Mouse (Mus musculus) large intestine, adult 2 months (tissue): ENCODE data around the gene Opn4. TPM values are rescaled to one million over a fixed set of nuclear protein-coding genes. Genes with fewer than 3 reads are reported as not detected.

ENCODE experiments used
- DNase-seq: peaks from one replicate; pipeline ENCODE4 v3.0.0-alpha.2; 2012; ENCODE audit warnings: low read depth, low spot score
- WGBS: fragments of 180-500 bp; shearing (Covaris S2); methylation state at CpG from one replicate; pipeline ENCODE4 v1.1.7; 2018; 5-methylcytosine and 5-hydroxymethylcytosine counted together
- polyA plus RNA-seq: library from polyadenylated mRNA; depleted of rRNA; stranded (reverse); fragments of >200 nt; gene quantifications from 2 replicates; pipeline ENCODE4 v1.2.3, GENCODE M21; 2012; rRNA removed

The Opn4 gene
- 0.15 TPM in 1 of 2 replicates, not detected in the other for polyA plus RNA-seq

- WGBS, result 90% methylated on average over 8 of the region's 8 CpGs
These were observed at the start of gene Opn4 for GRCm38 (mm10) chr14:34599941-34600340. Gene Opn4 (minus strand): TSS chr14:34600142.

GRCm38 (mm10) chr14:34647870-34648475 lies 48.0 kb upstream of the Opn4 start:
- no peak for DNase-seq
- WGBS, result 73% methylated on average over 8 of the region's 8 CpGs

More at GRCm38 (mm10) chr14:34599941-34600340, at the start of gene Opn4:
- DNase-seq, result no peak

- WGBS, result 82% methylated on average over 7 of the region's 7 CpGs
- no peak for DNase-seq
These were observed 44.2 kb upstream of the Opn4 start for GRCm38 (mm10) chr14:34644140-34644539.

GRCm38 (mm10) chr14:34635721-34636120 lies 35.8 kb upstream of the Opn4 start:
- WGBS, result 76% methylated on average over 6 of the region's 6 CpGs
- no peak for DNase-seq

- 34% methylated on average over 7 of the region's 7 CpGs for WGBS
- no peak for DNase-seq
These were observed 35.2 kb upstream of the Opn4 start for GRCm38 (mm10) chr14:34635192-34635591.

GRCm38 (mm10) chr14:34632722-34633448 lies 32.9 kb upstream of the Opn4 start:
- no peak for DNase-seq

GRCm38 (mm10) chr14:34626824-34627223 lies 26.9 kb upstream of the Opn4 start:
- 33% methylated on average over 7 of the region's 7 CpGs for WGBS
- DNase-seq, result no peak

More at GRCm38 (mm10) chr14:34632722-34633448, 32.9 kb upstream of the Opn4 start:
- WGBS, result 45% methylated on average over 10 of the region's 10 CpGs

- 48% methylated on average over 16 of the region's 16 CpGs for WGBS
- no peak for DNase-seq
These were observed 23.7 kb upstream of the Opn4 start for GRCm38 (mm10) chr14:34623531-34624210.

GRCm38 (mm10) chr14:34623074-34623473 lies 23.1 kb upstream of the Opn4 start:
- DNase-seq, result no peak
- WGBS, result 90% methylated on average over 5 of the region's 5 CpGs

GRCm38 (mm10) chr14:34620611-34621376 lies 20.9 kb upstream of the Opn4 start:
- WGBS, result 48% methylated on average over 10 of the region's 10 CpGs
- DNase-seq, result peak; percentile 28

GRCm38 (mm10) chr14:34618808-34619207 lies 18.9 kb upstream of the Opn4 start:
- 25% methylated on average over 9 of the region's 9 CpGs for WGBS
- DNase-seq, result peak; percentile 46

- 3% methylated on average over 8 of the region's 8 CpGs for WGBS
- DNase-seq, result peak; percentile 50
These were observed 16.9 kb upstream of the Opn4 start for GRCm38 (mm10) chr14:34616821-34617220.

- no peak for DNase-seq
- WGBS, result 33% methylated on average over 4 of the region's 4 CpGs
These were observed 15.7 kb upstream of the Opn4 start for GRCm38 (mm10) chr14:34615625-34616024.

GRCm38 (mm10) chr14:34615082-34615481 lies 15.1 kb upstream of the Opn4 start:
- WGBS, result 5% methylated on average over 13 of the region's 13 CpGs
- DNase-seq, result no peak

- no peak for DNase-seq
- WGBS, result 50% methylated on average over 15 of the region's 15 CpGs
These were observed 14.6 kb upstream of the Opn4 start for GRCm38 (mm10) chr14:34614551-34614950.

- no peak for DNase-seq
- 63% methylated on average over 6 of the region's 6 CpGs for WGBS
These were observed 13.6 kb upstream of the Opn4 start for GRCm38 (mm10) chr14:34613523-34613922.

GRCm38 (mm10) chr14:34612222-34612621 lies 12.3 kb upstream of the Opn4 start:
- no peak for DNase-seq

GRCm38 (mm10) chr14:34611591-34611990 lies 11.6 kb upstream of the Opn4 start:
- DNase-seq, result no peak
- 95% methylated on average over 4 of the region's 4 CpGs for WGBS

More at GRCm38 (mm10) chr14:34612222-34612621, 12.3 kb upstream of the Opn4 start:
- 63% methylated on average over 4 of the region's 4 CpGs for WGBS

- WGBS, result 92% methylated on average over 7 of the region's 7 CpGs
- no peak for DNase-seq
These were observed 2.0 kb upstream of the Opn4 start for GRCm38 (mm10) chr14:34601910-34602309.
